Mouse (Mus musculus) lung, postnatal 0 days (tissue): ENCODE measurements around the gene Tectb.

Experiments used
- CTCF ChIP-seq: IDR thresholded peaks from 2 replicates; pipeline ENCODE4 v1.5.1; 2016; ENCODE audit warnings: antibody characterized with exemption, mild to moderate bottlenecking
- EP300 ChIP-seq: IDR thresholded peaks from 2 replicates; pipeline ENCODE4 v1.6.1; 2016; ENCODE audit warnings: antibody characterized with exemption, mild to moderate bottlenecking, control low read depth

DNA sequence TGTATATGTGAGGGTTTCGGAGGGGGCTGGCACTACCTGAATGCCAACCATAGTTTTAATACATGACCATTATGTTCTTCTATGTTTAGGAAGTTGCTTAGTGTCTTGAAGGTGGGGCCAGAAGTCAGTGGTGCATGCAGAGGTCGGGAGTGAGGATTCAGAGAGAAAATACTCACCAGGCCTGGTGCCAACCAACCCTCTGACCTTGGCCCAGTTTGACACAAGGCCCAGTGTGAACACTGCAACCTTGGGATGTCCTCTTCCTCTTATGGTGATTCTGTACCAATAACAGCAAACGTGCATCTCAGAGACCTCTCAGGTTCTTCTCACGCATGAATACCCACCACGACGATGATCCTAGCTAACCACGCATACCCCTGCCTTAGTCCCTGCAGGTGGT lies 42.0 kb upstream of the Tectb start:
- no peak for TF ChIP-seq CTCF
- no peak for TF ChIP-seq EP300
